Mouse (Mus musculus) E14TG2a.4 (cell line): ENCODE results near the gene Col2a1.

ENCODE experiments used
- H3K27me3 ChIP-seq: 2 replicates; pipeline ENCODE4 v1.6.1; 2014; ENCODE audit warnings: low read length, control low read depth; ENCODE audit not compliant: insufficient read depth
- H3K36me3 ChIP-seq: 2 replicates; pipeline ENCODE4 v1.6.1; 2014; ENCODE audit warnings: low read length, control low read depth; ENCODE audit not compliant: insufficient read depth
- H3K4me1 ChIP-seq: replicated peaks from 2 replicates; pipeline ENCODE4 v1.6.1; 2014; ENCODE audit warnings: low read depth, low read length, control low read depth
- H3K4me3 ChIP-seq: replicated peaks from 2 replicates; pipeline ENCODE4 v1.5.1; 2014; ENCODE audit warnings: mild to moderate bottlenecking, low read length
- H3K9me3 ChIP-seq: 2 replicates; pipeline ENCODE4 v1.6.1; 2014; ENCODE audit warnings: low read length, control low read depth
- CTCF ChIP-seq: conservative IDR thresholded peaks from 2 replicates; pipeline ENCODE4 v1.5.1; 2014; ENCODE audit warnings: low read length
- NANOG ChIP-seq: IDR thresholded peaks from 2 replicates; pipeline ENCODE4 v1.6.1; 2014; ENCODE audit warnings: borderline replicate concordance, low read length, mixed read lengths
- POU5F1 ChIP-seq: IDR thresholded peaks from 2 replicates; pipeline ENCODE4 v1.6.1; 2014; ENCODE audit warnings: low read length, borderline replicate concordance

Col2a1 gene

DNA sequence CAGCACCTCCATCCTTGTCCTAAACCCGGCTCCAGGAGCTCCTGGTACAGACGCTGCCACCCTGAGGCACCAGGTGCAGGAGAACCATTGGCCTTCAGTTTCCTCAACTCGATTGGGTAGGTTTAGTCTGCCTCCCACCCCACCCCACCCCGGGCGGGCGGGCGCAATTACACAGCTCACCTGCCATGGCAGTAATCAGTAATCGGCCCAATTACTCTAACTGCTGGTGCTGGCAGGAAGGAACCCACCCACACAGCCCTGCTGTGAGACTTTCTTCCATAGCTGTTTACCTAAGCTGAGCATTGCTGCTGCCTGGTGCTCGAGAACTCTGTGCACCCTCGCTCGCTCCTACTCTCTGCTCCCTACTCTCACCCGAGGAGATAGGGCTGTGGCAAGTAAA, 72.1 kb downstream of the Col2a1 start:
- TF ChIP-seq POU5F1 (no peak), CTCF (no peak), NANOG (no peak)
- no peaks in the 10 kb centered on the region for H3K36me3 ChIP-seq
- H3K4me3 ChIP-seq, result 0 out of 2 replicates have a peak overlapping the region, but pooled peaks have one; percentile 3
- no peaks in the 10 kb centered on the region for H3K9me3 ChIP-seq
- H3K27me3 ChIP-seq, result 0 out of 2 replicates have a peak, but pooled peaks cover 19% of the 10 kb centered on the region
- H3K4me1 ChIP-seq, result peaks cover 10% of the 10 kb centered on the region

DNA sequence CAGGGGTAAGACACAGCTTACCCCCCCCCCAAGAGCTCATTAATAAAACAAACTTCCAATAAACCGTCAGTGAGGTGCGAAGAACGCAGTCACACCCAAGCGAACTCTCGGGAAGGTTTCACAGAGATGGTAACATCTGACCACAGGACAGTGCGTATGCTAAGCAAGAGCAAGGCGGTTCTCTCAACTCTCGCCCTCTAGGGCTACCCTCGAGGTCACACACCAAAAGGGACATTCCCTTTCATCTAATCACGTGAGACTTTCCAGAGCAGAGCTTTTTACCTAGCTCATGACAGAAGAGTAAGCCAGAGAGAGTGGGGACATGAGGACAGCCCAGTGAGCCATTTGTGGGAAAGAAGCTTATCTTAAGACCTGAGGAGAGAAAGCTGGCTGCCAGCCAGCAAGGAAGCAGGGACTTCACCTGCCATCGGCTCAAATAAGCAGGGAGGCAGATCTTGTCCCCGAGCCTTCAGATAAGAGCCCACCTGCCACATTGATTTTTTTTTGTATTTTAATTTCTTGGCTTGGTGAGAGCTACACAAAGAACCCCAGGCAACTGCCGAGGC, 75.2 kb downstream of the Col2a1 start:
- H3K4me1 ChIP-seq, result peaks cover 10% of the 10 kb centered on the region
- TF ChIP-seq POU5F1 (no peak), NANOG (no peak), CTCF (no peak)
- H3K27me3 ChIP-seq, result 0 out of 2 replicates have a peak, but pooled peaks cover 19% of the 10 kb centered on the region
- no peaks in the 10 kb centered on the region for H3K36me3 ChIP-seq
- no peaks in the 10 kb centered on the region for H3K9me3 ChIP-seq
- no peak overlapping the region for H3K4me3 ChIP-seq

- TF ChIP-seq CTCF, result no peak
- no peak for TF ChIP-seq POU5F1
- TF ChIP-seq NANOG, result no peak
- H3K4me3 ChIP-seq, result no peak overlapping the region
- no peaks in the 10 kb centered on the region for H3K9me3 ChIP-seq
- H3K4me1 ChIP-seq, result peaks cover 10% of the 10 kb centered on the region
- H3K36me3 ChIP-seq, result no peaks in the 10 kb centered on the region
- 0 out of 2 replicates have a peak, but pooled peaks cover 19% of the 10 kb centered on the region for H3K27me3 ChIP-seq
Observed at GRCm38 (mm10) chr15:97927821-97928220, 76.7 kb downstream of the Col2a1 start.

- H3K4me1 ChIP-seq, result peaks cover 7% of the 10 kb centered on the region
- H3K27me3 ChIP-seq, result 0 out of 2 replicates have a peak, but pooled peaks cover 13% of the 10 kb centered on the region
- no peaks in the 10 kb centered on the region for H3K9me3 ChIP-seq
- TF ChIP-seq NANOG (no peak), CTCF (no peak), POU5F1 (no peak)
- H3K36me3 ChIP-seq, result no peaks in the 10 kb centered on the region
- H3K4me3 ChIP-seq, result no peak overlapping the region
Observed at GRCm38 (mm10) chr15:97927018-97927417, 77.5 kb downstream of the Col2a1 start.
